Mouse (Mus musculus): ENCODE measurements at regions not wholly inside any gene's neighbourhood (a gene's known extent, or its start where the extent isn't known, plus 50 kb on each side); places are given as distances from the start of the nearest gene placed in this dataset.

- TF ChIP-seq GATA1 (IDR thresholded peaks at IDR 0.05; ENCODE audit: borderline replicate concordance, low read length) = no peak
- no peak for TF ChIP-seq FLI1 (IDR thresholded peaks at IDR 0.05; ENCODE audit: low read length)
Measured at GRCm38 (mm10) chr1:94658218-94658617, 605.9 kb upstream of the Pdcd1 start.
